Mouse (Mus musculus) G1E (cell line): Measurements from ENCODE around the gene Camta1. TPM values are rescaled to one million over a fixed set of nuclear protein-coding genes. Genes with fewer than 3 reads are reported as not detected.
"Not testable (repeated sequence)": the region's sequence is repeated elsewhere in the genome, so short reads cannot be mapped to it uniquely, and the experiment has no call there.

ENCODE experiments used
- ATAC-seq: 2 replicates; pipeline ENCODE4 v1.8.0; 2016; ENCODE audit warnings: mild to moderate bottlenecking; ENCODE audit not compliant: insufficient number of reproducible peaks, poor library complexity, low FRiP score, severe bottlenecking; ENCODE audit errors: extremely low read depth
- DNase-seq: peaks from one replicate; pipeline ENCODE4 v3.0.0; 2012; ENCODE audit warnings: low spot score
- H3K27me3 ChIP-seq: 2 replicates; pipeline ENCODE4 v1.6.1; 2012; ENCODE audit warnings: mild to moderate bottlenecking, low read length, inconsistent platforms; ENCODE audit not compliant: insufficient read depth
- H3K36me3 ChIP-seq: replicated peaks from 2 replicates; pipeline ENCODE3; 2012; ENCODE audit warnings: mild to moderate bottlenecking, inconsistent platforms
- H3K4me1 ChIP-seq: 2 replicates; pipeline ENCODE4 v1.6.1; 2012; ENCODE audit warnings: low read depth, low read length, inconsistent platforms, mixed read lengths; ENCODE audit not compliant: insufficient read depth
- H3K4me3 ChIP-seq: 2 replicates; pipeline ENCODE4 v1.5.1; 2012; ENCODE audit warnings: low read depth, mild to moderate bottlenecking, inconsistent platforms, low read length, moderate library complexity, mixed read lengths
- H3K9me3 ChIP-seq: replicated peaks from 2 replicates; pipeline ENCODE4 v1.6.1; 2012; ENCODE audit warnings: inconsistent platforms
- CTCF ChIP-seq: IDR thresholded peaks from 2 replicates; pipeline ENCODE4 v1.5.1; 2012; ENCODE audit warnings: low read depth, low read length, inconsistent platforms, mixed read lengths
- GATA1 ChIP-seq: IDR thresholded peaks from 2 replicates; pipeline ENCODE4 v1.6.1; 2012; ENCODE audit warnings: borderline replicate concordance, low read length, inconsistent platforms, mixed read lengths
- GATA2 ChIP-seq: IDR thresholded peaks from 2 replicates; pipeline ENCODE4 v1.6.1; 2012; ENCODE audit warnings: low read depth, low read length, inconsistent platforms, borderline replicate concordance
- POLR2AphosphoS5 ChIP-seq: IDR thresholded peaks from 2 replicates; pipeline ENCODE4 v1.6.1; 2012; ENCODE audit warnings: low read depth, low read length, inconsistent platforms; ENCODE audit not compliant: insufficient replicate concordance
- TAL1 ChIP-seq: conservative IDR thresholded peaks from 2 replicates; pipeline ENCODE4 v1.6.1; 2012; ENCODE audit warnings: low read depth, low read length, inconsistent platforms, mixed read lengths
- polyA plus RNA-seq: library from polyadenylated mRNA; stranded (reverse); fragments of >175 nt; gene quantifications from 2 replicates; pipeline ENCODE4 v1.2.3, GENCODE M21; 2012
- total RNA-seq, 2 experiments: library from RNA; stranded (forward) in 1 of 2; stranded (reverse) in 1 of 2; fragments of 200-1000 nt in 1 of 2; fragments of >200 nt in 1 of 2; fragmentation: Nextera tagmentation in 1 of 2; gene quantifications; 2 replicates each; pipeline ENCODE4 v1.2.3; 2014 to 2017

Gene Camta1
- total and polyA plus RNA-seq, 3 experiments, result 10.8 to 113 (median 25.7) TPM

- H3K4me1 ChIP-seq, result peaks cover 11% of the 10 kb centered on the region
- H3K9me3 ChIP-seq, result no peaks in the 10 kb centered on the region
- TF ChIP-seq CTCF (no peak), POLR2AphosphoS5 (no peak), GATA2 (no peak), GATA1 (no peak), TAL1 (no peak)
- H3K36me3 ChIP-seq, result no peaks in the 10 kb centered on the region
- no peak for ATAC-seq
- H3K4me3 ChIP-seq, result no peak overlapping the region
- no peak for DNase-seq
- H3K27me3 ChIP-seq, result peaks cover 8% of the 10 kb centered on the region
These were observed 973.2 kb downstream of the Camta1 start for GRCm38 (mm10) chr4:150888492-150888891.

- H3K4me3 ChIP-seq, result no peak overlapping the region
- peaks cover 7% of the 10 kb centered on the region for H3K27me3 ChIP-seq
- H3K36me3 ChIP-seq, result no peaks in the 10 kb centered on the region
- TF ChIP-seq TAL1 (no peak), GATA1 (no peak), GATA2 (no peak), POLR2AphosphoS5 (no peak), CTCF (no peak)
- peaks cover 11% of the 10 kb centered on the region for H3K4me1 ChIP-seq
- ATAC-seq (no peak), DNase-seq (no peak)
- no peaks in the 10 kb centered on the region for H3K9me3 ChIP-seq
These were observed 973.8 kb downstream of the Camta1 start for GRCm38 (mm10) chr4:150887903-150888302.

GRCm38 (mm10) chr4:150882632-150883031 lies 979.0 kb downstream of the Camta1 start:
- Histone ChIP-seq H3K9me3 (peaks cover 18% of the 10 kb centered on the region), H3K4me3 (no peak overlapping the region)

GRCm38 (mm10) chr4:150880364-150880763 lies 981.3 kb downstream of the Camta1 start:
- no peaks in the 10 kb centered on the region for H3K36me3 ChIP-seq
- H3K4me1 ChIP-seq, result peaks cover 3% of the 10 kb centered on the region; the same call in 1 of the 2 replicates
- ATAC-seq, result no peak
- TF ChIP-seq GATA2, result no peak
- TF ChIP-seq GATA1, result no peak
- H3K9me3 ChIP-seq, result peaks cover 18% of the 10 kb centered on the region
- H3K27me3 ChIP-seq, result no peaks in the 10 kb centered on the region; the same call in none of the 2 replicates
- no peak overlapping the region for H3K4me3 ChIP-seq
- no peak for DNase-seq

More at GRCm38 (mm10) chr4:150882632-150883031, 979.0 kb downstream of the Camta1 start:
- H3K4me1 ChIP-seq, result peaks cover 3% of the 10 kb centered on the region; the same call in 1 of the 2 replicates
- ATAC-seq, result no peak
- TF ChIP-seq TAL1 (no peak), POLR2AphosphoS5 (no peak), CTCF (no peak), GATA1 (no peak), GATA2 (no peak)
- H3K36me3 ChIP-seq, result no peaks in the 10 kb centered on the region
- no peak for DNase-seq
- no peaks in the 10 kb centered on the region; the same call in none of the 2 replicates for H3K27me3 ChIP-seq

GRCm38 (mm10) chr4:150879631-150880030 lies 982.0 kb downstream of the Camta1 start:
- Histone ChIP-seq H3K27me3 (no peaks in the 10 kb centered on the region; the same call in none of the 2 replicates), H3K4me1 (peaks cover 3% of the 10 kb centered on the region; the same call in 1 of the 2 replicates), H3K36me3 (no peaks in the 10 kb centered on the region), H3K4me3 (no peak overlapping the region), H3K9me3 (peaks cover 18% of the 10 kb centered on the region)
- no peak for ATAC-seq
- DNase-seq, result no peak
- TF ChIP-seq CTCF (no peak), POLR2AphosphoS5 (no peak), GATA2 (no peak), GATA1 (no peak), TAL1 (no peak)

GRCm38 (mm10) chr4:150875393-150875792 lies 986.3 kb downstream of the Camta1 start:
- no peak overlapping the region for H3K4me3 ChIP-seq
- ATAC-seq, result no peak
- H3K9me3 ChIP-seq, result peaks cover 18% of the 10 kb centered on the region
- no peaks in the 10 kb centered on the region for H3K36me3 ChIP-seq
- TF ChIP-seq GATA1, result no peak
- TF ChIP-seq GATA2, result no peak
- no peak for TF ChIP-seq TAL1
- TF ChIP-seq POLR2AphosphoS5, result no peak
- TF ChIP-seq CTCF, result no peak
- peaks cover 9% of the 10 kb centered on the region for H3K27me3 ChIP-seq
- no peaks in the 10 kb centered on the region for H3K4me1 ChIP-seq
- DNase-seq, result no peak

- not testable (repeated sequence) for H3K4me3 ChIP-seq, H3K4me1 ChIP-seq, H3K27me3 ChIP-seq, H3K36me3 ChIP-seq, ATAC-seq, DNase-seq
- peaks cover 13% of the 10 kb centered on the region for H3K9me3 ChIP-seq
These were observed 987.3 kb downstream of the Camta1 start for GRCm38 (mm10) chr4:150874416-150874815.
